Mouse (Mus musculus) lung, embryonic 15.5 days (tissue): ENCODE data around the gene Nav2. TPM values are rescaled to one million over a fixed set of nuclear protein-coding genes. Genes with fewer than 3 reads are reported as not detected.

ENCODE experiments used
- ATAC-seq: fragments of 200-750 bp; cut with Nextera tagmentation; 2 replicates; pipeline ENCODE4 v1.8.0; 2017; ENCODE audit warnings: moderate number of reproducible peaks, borderline replicate concordance; ENCODE audit not compliant: low FRiP score, low TSS enrichment; ENCODE audit errors: extremely low read depth
- H3K27ac ChIP-seq: fragments of 300-500 bp; sonication (generic); 2 replicates; pipeline ENCODE4 v1.5.1; 2015; ENCODE audit warnings: moderate library complexity, mild to moderate bottlenecking, inconsistent platforms
- H3K27me3 ChIP-seq: fragments of 300-500 bp; sonication (generic); 2 replicates; pipeline ENCODE4 v1.6.1; 2015; ENCODE audit warnings: inconsistent platforms
- H3K36me3 ChIP-seq: fragments of 300-500 bp; sonication (generic); 2 replicates; pipeline ENCODE4 v1.6.1; 2015; ENCODE audit warnings: inconsistent platforms
- H3K4me1 ChIP-seq: fragments of 300-500 bp; sonication (generic); 2 replicates; pipeline ENCODE4 v1.6.1; 2015; ENCODE audit warnings: inconsistent platforms
- H3K4me2 ChIP-seq: fragments of 300-500 bp; sonication (generic); 2 replicates; pipeline ENCODE4 v1.6.1; 2015; ENCODE audit warnings: inconsistent platforms, mild to moderate bottlenecking, moderate library complexity
- H3K4me3 ChIP-seq: fragments of 300-500 bp; sonication (generic); 2 replicates; pipeline ENCODE4 v1.5.1; 2015; ENCODE audit warnings: mild to moderate bottlenecking, inconsistent platforms
- H3K9ac ChIP-seq: fragments of 300-500 bp; sonication (generic); 2 replicates; pipeline ENCODE4 v1.6.1; 2015; ENCODE audit warnings: inconsistent platforms
- H3K9me3 ChIP-seq: fragments of 300-500 bp; sonication (generic); 2 replicates; pipeline ENCODE4 v1.6.1; 2016; ENCODE audit warnings: inconsistent platforms
- WGBS: fragments of 180-500 bp; shearing (Covaris S2); methylation state at CpG from one replicate; pipeline ENCODE4 v1.1.7; 2015; 5-methylcytosine and 5-hydroxymethylcytosine counted together
- polyA plus RNA-seq: library from polyadenylated mRNA; unstranded; fragments of >200 nt; fragmentation: Nextera tagmentation; extraction: Ambion mirVana; gene quantifications from 2 replicates; pipeline ENCODE4 v1.2.1, GENCODE M21; 2015

Gene Nav2
- polyA plus RNA-seq, 1 experiment from 2014 or later: 27.6 TPM

DNA sequence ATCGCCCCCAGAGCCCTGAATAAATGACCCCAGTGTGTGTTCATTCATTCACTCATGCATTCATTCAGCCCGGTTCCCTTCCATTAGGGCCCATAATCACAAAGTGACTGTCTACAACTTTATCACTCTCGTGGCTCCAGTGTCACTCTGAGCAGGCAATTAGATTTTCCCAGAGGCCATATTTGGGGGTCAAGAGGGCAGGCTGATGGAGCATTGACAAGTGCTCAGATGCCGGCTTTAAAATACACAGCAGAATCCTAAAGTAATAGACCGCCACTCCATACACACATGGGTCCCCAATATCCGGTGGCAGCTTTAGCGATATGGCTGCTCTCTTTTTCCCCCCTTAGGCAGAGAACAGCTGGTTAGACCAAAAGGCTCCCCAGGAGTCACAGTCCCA is 74.1 kb downstream of the Nav2 start:
- WGBS: 83% methylated on average over 7 of the region's 7 CpGs
- no peak for ATAC-seq
- no peak overlapping the region for H3K4me3 ChIP-seq
- H3K9me3 ChIP-seq: no peaks in the 10 kb centered on the region
- H3K4me2 ChIP-seq: no peak overlapping the region
- no peaks in the 10 kb centered on the region for H3K36me3 ChIP-seq
- no peak overlapping the region for H3K9ac ChIP-seq
- no peak overlapping the region for H3K27ac ChIP-seq
- H3K27me3 ChIP-seq: no peaks in the 10 kb centered on the region
- no peaks in the 10 kb centered on the region for H3K4me1 ChIP-seq

DNA sequence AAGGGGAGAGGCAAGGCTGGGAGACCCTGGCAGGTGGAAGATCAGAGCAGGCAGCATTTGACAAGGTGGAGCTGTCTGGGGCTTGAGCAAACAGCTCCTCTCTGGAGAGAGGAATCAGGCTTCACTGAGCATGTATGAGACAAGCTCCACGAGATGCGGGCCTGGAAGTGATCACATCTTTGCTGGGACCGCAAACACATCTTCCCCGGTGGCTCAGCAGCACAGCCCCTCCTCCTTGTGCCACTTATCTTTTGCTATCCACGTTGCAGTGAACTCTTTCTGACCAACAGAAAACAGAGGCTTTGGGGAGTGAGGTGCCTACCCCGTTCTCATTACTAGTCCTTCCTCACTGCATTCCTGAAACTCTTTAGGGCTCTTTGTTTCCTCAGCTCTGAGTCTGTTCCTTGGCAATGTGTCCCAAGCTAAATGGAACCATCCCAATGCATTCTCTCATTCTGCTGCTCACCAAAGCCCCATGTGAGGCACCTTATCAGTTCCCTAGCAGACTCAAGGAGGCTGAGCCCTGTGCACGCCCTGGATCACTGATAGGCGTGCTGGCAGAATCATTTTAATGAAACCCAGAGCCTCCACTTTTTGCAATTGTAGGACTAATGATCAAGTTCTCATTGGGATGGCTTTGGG is 83.5 kb downstream of the Nav2 start:
- Histone ChIP-seq H3K4me2 (no peak overlapping the region), H3K27me3 (peaks cover 3% of the 10 kb centered on the region; the same call in 1 of the 2 replicates), H3K4me1 (0 out of 2 replicates have a peak, but pooled peaks cover 10% of the 10 kb centered on the region), H3K9ac (no peak overlapping the region), H3K9me3 (no peaks in the 10 kb centered on the region), H3K27ac (no peak overlapping the region), H3K36me3 (no peaks in the 10 kb centered on the region), H3K4me3 (no peak overlapping the region)
- no peak; the same call in 1 of the 2 replicates for ATAC-seq
- 17% methylated on average over 8 of the region's 8 CpGs for WGBS

DNA sequence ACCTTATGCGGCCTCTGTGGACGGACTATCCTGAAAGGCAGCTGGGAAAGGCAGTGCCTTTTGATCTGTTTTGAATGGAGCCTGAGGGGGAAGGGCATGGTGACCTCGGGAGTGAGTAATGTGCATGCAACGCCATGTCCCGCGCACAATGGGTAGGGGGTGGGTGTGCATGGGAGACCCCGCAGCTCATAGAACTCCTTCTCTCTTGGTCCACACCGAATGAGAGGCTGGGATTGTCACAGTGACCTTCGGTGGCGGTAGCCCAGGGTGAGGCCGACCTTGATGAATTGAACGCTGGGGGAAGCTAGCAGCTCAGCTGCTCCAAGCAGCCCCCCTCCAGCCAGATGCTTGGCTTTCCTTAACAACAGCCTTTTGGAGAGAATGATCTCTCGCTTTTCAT is 86.7 kb downstream of the Nav2 start:
- no peak for ATAC-seq
- whole genome bisulfite sequencing: 28% methylated on average over 13 of the region's 13 CpGs
- H3K36me3 ChIP-seq: no peaks in the 10 kb centered on the region
- no peak overlapping the region for H3K9ac ChIP-seq
- H3K27ac ChIP-seq: no peak overlapping the region
- H3K4me1 ChIP-seq: peaks cover 17% of the 10 kb centered on the region; the same call in 1 of the 2 replicates
- no peak overlapping the region for H3K4me2 ChIP-seq
- peaks cover 3% of the 10 kb centered on the region; the same call in 1 of the 2 replicates for H3K27me3 ChIP-seq
- H3K4me3 ChIP-seq: no peak overlapping the region
- H3K9me3 ChIP-seq: no peaks in the 10 kb centered on the region

DNA sequence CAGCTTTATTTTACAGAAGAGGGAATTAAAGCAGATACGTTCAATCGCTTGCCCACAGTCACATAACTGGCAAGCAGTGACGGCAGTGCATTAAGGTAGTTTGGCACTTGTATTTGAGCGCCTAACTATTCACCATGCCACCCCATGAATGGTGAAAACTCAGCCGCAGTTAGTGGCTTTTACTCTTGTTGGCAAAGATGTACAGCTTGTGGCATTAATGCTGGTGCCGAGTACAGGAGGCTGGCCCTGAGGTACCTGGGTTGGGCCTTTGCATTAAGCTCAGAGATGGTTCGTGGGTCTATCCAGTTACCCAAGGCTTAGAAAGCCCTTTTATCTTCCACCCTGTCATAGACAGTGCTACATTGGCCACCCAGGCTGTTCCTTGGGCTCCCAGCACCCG is 87.2 kb downstream of the Nav2 start:
- H3K36me3 ChIP-seq: no peaks in the 10 kb centered on the region
- ATAC-seq: no peak
- H3K9me3 ChIP-seq: no peaks in the 10 kb centered on the region
- H3K4me1 ChIP-seq: peaks cover 17% of the 10 kb centered on the region; the same call in 1 of the 2 replicates
- no peak overlapping the region for H3K4me2 ChIP-seq
- no peak overlapping the region for H3K27ac ChIP-seq
- peaks cover 3% of the 10 kb centered on the region; the same call in 1 of the 2 replicates for H3K27me3 ChIP-seq
- 72% methylated on average over 8 of the region's 8 CpGs for WGBS
- H3K4me3 ChIP-seq: no peak overlapping the region
- H3K9ac ChIP-seq: no peak overlapping the region

DNA sequence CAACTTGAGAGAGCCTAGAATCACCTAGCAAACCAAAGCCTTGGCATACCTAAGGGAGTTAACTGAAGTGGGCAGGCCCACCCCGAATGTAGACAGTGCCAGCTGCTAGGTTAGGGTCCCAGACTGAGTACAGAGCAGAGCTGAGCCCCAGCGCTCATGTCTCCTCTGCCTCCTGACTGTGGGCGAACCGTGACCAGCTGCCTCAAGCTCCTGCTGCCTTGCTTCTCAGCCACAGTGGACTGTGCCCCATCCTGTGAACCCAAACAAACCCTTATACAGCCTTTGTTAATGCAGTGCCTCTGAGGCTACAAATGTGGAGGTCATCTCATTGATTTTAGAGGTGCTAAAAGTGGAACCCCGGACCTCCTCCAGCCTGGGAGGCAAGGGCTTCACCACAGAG is 88.3 kb downstream of the Nav2 start:
- 54% methylated on average over 5 of the region's 5 CpGs for WGBS
- no peaks in the 10 kb centered on the region for H3K36me3 ChIP-seq
- peaks cover 17% of the 10 kb centered on the region; the same call in 1 of the 2 replicates for H3K4me1 ChIP-seq
- H3K9ac ChIP-seq: no peak overlapping the region
- ATAC-seq: no peak; the same call in 1 of the 2 replicates
- H3K27me3 ChIP-seq: peaks cover 3% of the 10 kb centered on the region; the same call in 1 of the 2 replicates
- no peak overlapping the region for H3K4me2 ChIP-seq
- peak overlapping the region; percentile 24; the same call in 1 of the 2 replicates for H3K27ac ChIP-seq
- no peaks in the 10 kb centered on the region for H3K9me3 ChIP-seq
- H3K4me3 ChIP-seq: no peak overlapping the region

DNA sequence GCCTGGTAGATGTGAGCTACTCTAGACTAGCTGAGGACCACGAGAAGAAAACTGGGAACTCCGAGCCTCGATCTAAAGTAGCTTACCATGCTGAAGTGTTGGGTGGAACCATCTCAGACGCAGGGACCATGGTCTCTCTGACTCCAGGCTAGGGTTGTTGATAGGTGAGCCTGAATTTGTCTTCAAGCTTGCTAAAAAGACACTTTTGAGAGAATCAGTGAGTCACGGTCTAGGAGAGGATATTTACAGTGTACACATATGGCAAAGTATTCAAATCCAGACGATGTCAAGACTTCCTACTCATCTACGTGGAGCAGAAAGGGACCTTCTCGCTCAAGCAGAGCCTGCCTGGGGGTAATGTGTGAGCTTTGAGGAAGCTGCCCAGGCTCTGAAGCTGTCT is 89.6 kb downstream of the Nav2 start:
- no peak for ATAC-seq
- no peak overlapping the region for H3K4me3 ChIP-seq
- no peak overlapping the region for H3K27ac ChIP-seq
- no peaks in the 10 kb centered on the region for H3K36me3 ChIP-seq
- H3K4me1 ChIP-seq: peaks cover 17% of the 10 kb centered on the region; the same call in 1 of the 2 replicates
- H3K9me3 ChIP-seq: no peaks in the 10 kb centered on the region
- H3K4me2 ChIP-seq: no peak overlapping the region
- 82% methylated on average over 8 of the region's 8 CpGs for WGBS
- no peak overlapping the region for H3K9ac ChIP-seq
- H3K27me3 ChIP-seq: peaks cover 3% of the 10 kb centered on the region; the same call in 1 of the 2 replicates

DNA sequence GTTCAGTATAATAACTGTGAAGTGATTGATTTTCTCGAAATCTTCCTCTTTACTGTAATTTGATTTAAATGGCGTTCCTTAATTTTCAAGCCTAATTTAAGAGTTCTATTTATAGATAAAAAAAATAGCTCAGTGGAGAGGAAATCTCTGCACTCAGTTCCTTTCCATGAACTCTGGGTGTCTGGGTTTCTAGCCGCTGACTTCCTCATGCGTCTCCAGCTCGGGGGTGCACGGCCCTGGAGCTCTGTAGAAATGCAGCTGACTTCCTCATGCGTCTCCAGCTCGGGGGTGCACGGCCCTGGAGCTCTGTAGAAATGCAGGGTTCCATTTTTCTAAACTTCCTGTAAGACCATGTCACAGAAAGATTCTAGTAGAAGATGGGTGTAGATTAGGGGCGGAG is 90.1 kb downstream of the Nav2 start:
- whole genome bisulfite sequencing: 32% methylated on average over 10 of the region's 10 CpGs
- Histone ChIP-seq H3K4me2 (no peak overlapping the region), H3K27ac (peak overlapping the region; percentile 9; the same call in 1 of the 2 replicates), H3K9me3 (no peaks in the 10 kb centered on the region), H3K27me3 (peaks cover 3% of the 10 kb centered on the region; the same call in 1 of the 2 replicates), H3K4me3 (no peak overlapping the region), H3K9ac (no peak overlapping the region), H3K4me1 (peaks cover 17% of the 10 kb centered on the region; the same call in 1 of the 2 replicates), H3K36me3 (no peaks in the 10 kb centered on the region)
- no peak; the same call in 1 of the 2 replicates for ATAC-seq

DNA sequence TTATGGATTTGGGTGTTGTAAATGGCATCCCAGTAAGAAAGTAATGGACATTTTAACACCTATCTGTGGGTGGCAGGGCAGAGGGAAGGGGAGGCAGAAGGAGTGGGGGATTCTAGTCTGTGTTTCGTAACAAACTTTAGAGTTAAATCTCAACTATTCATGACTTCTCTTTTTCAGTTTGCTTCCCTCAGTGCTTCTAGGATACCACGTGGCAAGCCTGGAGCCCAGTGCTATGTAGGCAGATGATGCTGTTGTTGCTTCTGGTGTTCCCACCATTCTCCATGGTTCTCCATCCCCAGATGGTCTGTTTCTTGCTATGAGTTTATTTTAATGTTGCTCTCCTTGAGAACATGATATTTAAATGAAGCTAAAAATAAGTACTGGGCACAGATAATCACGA is 92.3 kb downstream of the Nav2 start:
- Histone ChIP-seq H3K4me1 (peaks cover 19% of the 10 kb centered on the region; the same call in 1 of the 2 replicates), H3K27me3 (peaks cover under 1% of the 10 kb centered on the region; the same call in 1 of the 2 replicates), H3K36me3 (no peaks in the 10 kb centered on the region), H3K9me3 (no peaks in the 10 kb centered on the region), H3K4me2 (no peak overlapping the region), H3K27ac (no peak overlapping the region), H3K4me3 (no peak overlapping the region), H3K9ac (no peak overlapping the region)
- ATAC-seq: no peak
- 64% methylated on average over 3 of the region's 3 CpGs for WGBS

DNA sequence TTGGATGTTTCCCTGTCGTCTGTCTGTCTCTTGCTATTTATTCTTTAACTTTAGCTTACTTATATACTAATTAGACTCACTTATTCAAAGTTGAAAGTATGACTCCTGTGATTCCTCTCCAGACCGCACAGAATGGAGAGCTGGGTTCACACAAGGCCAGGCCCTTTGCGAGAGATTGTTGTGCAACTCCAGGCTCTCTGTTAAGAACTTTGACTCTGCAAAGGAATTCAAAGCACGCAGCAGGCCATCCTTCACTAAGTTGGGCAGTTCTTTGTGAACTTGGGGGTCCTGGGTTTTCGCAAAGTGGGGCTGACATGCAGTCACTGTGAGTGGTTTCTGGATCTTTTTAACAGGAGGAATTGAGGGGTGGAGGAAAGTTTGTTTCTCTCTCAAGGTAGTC is 95.9 kb downstream of the Nav2 start:
- WGBS: 33% methylated on average over 5 of the region's 5 CpGs
- peaks cover 7% of the 10 kb centered on the region; the same call in 1 of the 2 replicates for H3K4me1 ChIP-seq
- no peak overlapping the region for H3K9ac ChIP-seq
- no peak overlapping the region for H3K27ac ChIP-seq
- H3K4me2 ChIP-seq: no peak overlapping the region
- no peak overlapping the region for H3K4me3 ChIP-seq
- no peaks in the 10 kb centered on the region for H3K36me3 ChIP-seq
- no peaks in the 10 kb centered on the region for H3K27me3 ChIP-seq
- peak; percentile 66; the same call in 1 of the 2 replicates for ATAC-seq
- H3K9me3 ChIP-seq: no peaks in the 10 kb centered on the region

DNA sequence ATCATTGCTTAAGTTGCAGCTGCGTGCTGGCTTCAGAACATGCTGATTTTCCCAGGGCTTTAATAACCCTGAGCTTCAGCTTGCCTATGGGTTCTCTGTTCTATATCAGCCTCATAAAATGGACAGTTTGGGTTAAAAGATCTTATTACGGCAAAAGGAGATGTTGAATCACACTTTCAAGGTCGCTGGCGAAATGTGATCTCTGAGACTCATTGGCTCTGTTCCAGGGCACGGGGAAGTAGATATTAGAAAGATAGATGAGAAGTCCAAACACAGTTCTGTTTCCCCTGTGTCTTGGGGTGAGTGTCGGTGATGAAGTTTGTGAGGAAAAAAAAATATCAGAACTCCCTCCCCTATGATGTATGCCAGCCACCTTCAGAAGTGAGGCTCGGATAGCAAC is 98.4 kb downstream of the Nav2 start:
- H3K9me3 ChIP-seq: no peaks in the 10 kb centered on the region
- no peak overlapping the region for H3K4me2 ChIP-seq
- no peak overlapping the region for H3K27ac ChIP-seq
- H3K4me1 ChIP-seq: peaks cover 7% of the 10 kb centered on the region; the same call in 1 of the 2 replicates
- H3K9ac ChIP-seq: no peak overlapping the region
- ATAC-seq: no peak
- no peaks in the 10 kb centered on the region for H3K27me3 ChIP-seq
- no peaks in the 10 kb centered on the region for H3K36me3 ChIP-seq
- 25% methylated on average over 7 of the region's 7 CpGs for WGBS
- H3K4me3 ChIP-seq: no peak overlapping the region

DNA sequence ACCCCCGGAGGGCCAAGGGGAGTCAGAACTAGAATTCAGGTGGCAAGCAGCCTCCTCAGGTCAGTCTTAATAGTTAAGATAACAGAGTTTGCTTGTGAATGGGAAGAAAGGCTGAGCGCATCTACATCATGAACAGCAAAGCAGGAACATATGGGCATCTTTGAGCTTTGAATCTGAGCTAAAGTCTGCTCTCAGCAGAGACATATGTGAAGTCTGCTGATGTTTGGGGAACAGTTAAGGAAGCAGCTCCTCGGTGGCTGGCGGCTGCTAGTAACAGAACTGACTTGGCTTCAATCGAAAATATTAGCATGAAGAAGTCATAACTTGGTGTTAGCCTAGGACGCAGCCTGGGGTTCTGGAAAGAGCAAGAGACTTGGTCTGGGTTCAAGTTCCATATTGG is 102.2 kb downstream of the Nav2 start:
- ATAC-seq: no peak
- Histone ChIP-seq H3K4me1 (no peaks in the 10 kb centered on the region), H3K9me3 (no peaks in the 10 kb centered on the region), H3K4me3 (no peak overlapping the region), H3K27ac (no peak overlapping the region), H3K27me3 (no peaks in the 10 kb centered on the region), H3K36me3 (no peaks in the 10 kb centered on the region), H3K4me2 (no peak overlapping the region), H3K9ac (no peak overlapping the region)
- 89% methylated on average over 6 of the region's 6 CpGs for WGBS

DNA sequence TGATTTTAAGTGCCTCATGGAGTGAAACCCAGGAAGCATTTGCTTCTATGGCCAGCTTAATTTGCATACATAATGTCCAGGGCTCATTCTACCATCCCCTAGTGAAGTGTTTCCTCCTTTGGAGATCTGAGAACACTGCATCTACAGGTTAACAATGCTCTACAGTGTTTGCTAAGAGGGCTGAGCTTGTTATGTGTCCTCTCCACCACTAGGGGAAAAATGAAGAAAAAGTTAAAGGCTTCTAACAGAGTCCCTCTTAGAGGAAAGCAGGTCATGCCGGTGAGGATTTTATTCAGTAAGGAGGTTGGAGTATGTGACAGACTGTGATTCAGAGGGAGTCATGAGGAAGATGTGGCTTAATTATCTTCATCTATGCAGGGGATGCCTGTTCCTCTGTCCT is 103.5 kb downstream of the Nav2 start:
- Histone ChIP-seq H3K4me1 (no peaks in the 10 kb centered on the region), H3K36me3 (no peaks in the 10 kb centered on the region), H3K9me3 (no peaks in the 10 kb centered on the region), H3K27me3 (no peaks in the 10 kb centered on the region), H3K4me3 (no peak overlapping the region), H3K4me2 (no peak overlapping the region), H3K9ac (no peak overlapping the region), H3K27ac (no peak overlapping the region)
- 54% methylated on average over 1 of the region's 1 CpGs for WGBS
- no peak for ATAC-seq
